In the genomic region with DNA sequence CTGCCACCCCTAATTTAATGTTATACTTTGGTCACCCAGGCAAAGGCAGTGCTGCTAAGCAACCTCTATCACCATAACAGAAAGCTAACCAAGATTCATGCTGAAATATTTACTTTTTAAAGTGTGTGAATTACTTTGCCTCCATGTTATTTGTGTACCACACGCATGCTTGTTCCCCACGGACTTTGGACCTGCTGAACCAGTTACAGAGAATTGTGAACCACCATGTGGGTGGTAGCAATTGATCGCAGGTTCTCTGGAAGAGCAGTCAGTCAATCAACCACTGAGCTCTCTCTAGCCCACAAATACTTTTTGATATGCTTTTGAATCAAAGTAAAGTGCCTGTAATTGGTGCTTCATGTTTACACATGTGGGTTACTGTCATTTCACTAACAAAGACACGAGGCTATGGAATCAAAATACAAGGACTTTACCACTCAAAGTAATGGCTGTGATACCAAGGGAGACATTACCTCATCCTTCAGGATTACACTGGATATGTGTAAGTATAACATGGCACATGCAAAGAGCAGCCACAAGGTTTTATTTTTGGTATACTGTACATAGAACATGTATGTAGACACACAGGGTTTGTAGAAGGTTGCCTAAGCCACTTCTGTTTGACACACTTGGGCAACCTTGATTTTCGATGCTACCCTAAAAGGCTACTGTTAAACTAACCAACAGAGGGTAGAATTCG, we compare ENCODE assay signal across 31 mouse cellular contexts. TPM values are rescaled to one million over a fixed set of nuclear protein-coding genes. Genes with fewer than 3 reads are reported as not detected.
DNase-seq lines count a peak whose midpoint lies in the region; ATAC-seq and TF ChIP-seq lines count a peak whose summit lies in the region.
"Had no signal": no experiment of that assay in that cellular context is flagged by ENCODE, and none has a peak within 500 bp of the region (broad histone marks: within the 10 kb centered on the region; RNA-seq: fewer than 3 reads in every experiment).

No protein-coding gene starts in this region.

- H3K9me3 ChIP-seq in lung, embryonic 14.5 days (ENCODE audit: low read depth, low read length), result no peaks in the 10 kb centered on the region
- H3K9me3 ChIP-seq in intestine, embryonic 15.5 days, result no peaks in the 10 kb centered on the region
- no peaks in the 10 kb centered on the region for H3K9me3 ChIP-seq in liver, embryonic 16.5 days (replicated peaks; ENCODE audit: control insufficient read depth, low read length)
- no peaks in the 10 kb centered on the region for H3K9me3 ChIP-seq in stomach, postnatal 0 days (ENCODE audit: control insufficient read depth, low read length)
- no peaks in the 10 kb centered on the region for H3K9me3 ChIP-seq in kidney, embryonic 15.5 days (replicated peaks)
- H3K9me3 ChIP-seq: forebrain, embryonic 13.5 days; heart, embryonic 12.5 days; hindbrain, embryonic 13.5 days; liver, embryonic 15.5 days; neural tube, embryonic 12.5 days had no signal

- TF ChIP-seq CTCF in lung, embryonic 14.5 days (IDR thresholded peaks at IDR 0.05; ENCODE audit: low read depth), result no peak
- no peak for TF ChIP-seq CTCF in stomach, postnatal 0 days (IDR thresholded peaks at IDR 0.05; ENCODE audit: low read depth)

- WGBS in lung, embryonic 14.5 days, result 82% methylated on average over 6 of the region's 6 CpGs
- 81% methylated on average over 6 of the region's 6 CpGs for WGBS in intestine, embryonic 15.5 days
- 82% methylated on average over 6 of the region's 6 CpGs for WGBS in liver, embryonic 16.5 days (ENCODE audit: insufficient replicate concordance)
- 70% methylated on average over 6 of the region's 6 CpGs for WGBS in stomach, postnatal 0 days
- 91% methylated on average over 6 of the region's 6 CpGs for WGBS in kidney, embryonic 15.5 days

- ATAC-seq in lung, embryonic 14.5 days (ENCODE audit: insufficient read depth), result 0 out of 2 replicates have a peak, but pooled peaks have one; percentile 19
- ATAC-seq in intestine, embryonic 15.5 days, result peak; percentile 37; the same call in 1 of the 2 replicates
- ATAC-seq in liver, embryonic 16.5 days (ENCODE audit: low read depth), result peak; percentile 56; the same call in 1 of the 2 replicates
- ATAC-seq in stomach, postnatal 0 days (ENCODE audit: low FRiP score, low TSS enrichment), result peak; percentile 77
- ATAC-seq in kidney, embryonic 15.5 days (replicated peaks; ENCODE audit: low FRiP score), result no peak
- ATAC-seq in CD4-positive, CD25-positive, alpha-beta regulatory T cell, adult 4 months, result no peak
- ATAC-seq: forebrain, embryonic 13.5 days; lung, postnatal 0 days; midbrain, embryonic 16.5 days had no signal

- H3K4me3 ChIP-seq in lung, embryonic 14.5 days (ENCODE audit: low read depth, low read length), result no peak overlapping the region
- no peak overlapping the region for H3K4me3 ChIP-seq in intestine, embryonic 15.5 days (replicated peaks)
- no peak overlapping the region for H3K4me3 ChIP-seq in liver, embryonic 16.5 days (ENCODE audit: low read depth, low read length)
- H3K4me3 ChIP-seq in stomach, postnatal 0 days (ENCODE audit: low read depth, low read length), result no peak overlapping the region
- no peak overlapping the region for H3K4me3 ChIP-seq in kidney, embryonic 15.5 days (replicated peaks)
- H3K4me3 ChIP-seq: forebrain, embryonic 13.5 days; heart, embryonic 12.5 days; hindbrain, embryonic 13.5 days; layer of hippocampus, adult 2 months; liver, embryonic 15.5 days; myocyte; neural tube, embryonic 12.5 days had no signal

- H3K4me1 ChIP-seq in lung, embryonic 14.5 days (ENCODE audit: insufficient read depth), result no peaks in the 10 kb centered on the region
- H3K4me1 ChIP-seq in intestine, embryonic 15.5 days (replicated peaks), result no peaks in the 10 kb centered on the region
- peaks cover 24% of the 10 kb centered on the region for H3K4me1 ChIP-seq in liver, embryonic 16.5 days (ENCODE audit: control insufficient read depth, low read depth, low read length)
- no peaks in the 10 kb centered on the region for H3K4me1 ChIP-seq in stomach, postnatal 0 days (replicated peaks; ENCODE audit: control insufficient read depth, insufficient read depth)
- 0 out of 2 replicates have a peak, but pooled peaks cover 2% of the 10 kb centered on the region for H3K4me1 ChIP-seq in kidney, embryonic 15.5 days
- H3K4me1 ChIP-seq: heart, embryonic 12.5 days; hindbrain, embryonic 13.5 days; neural tube, embryonic 12.5 days had no signal

- TF ChIP-seq EP300 in stomach, postnatal 0 days (optimal IDR thresholded peaks at IDR 0.05), result no peak

- H3K36me3 ChIP-seq in lung, embryonic 14.5 days (ENCODE audit: insufficient read depth), result peaks cover 54% of the 10 kb centered on the region
- H3K36me3 ChIP-seq in intestine, embryonic 15.5 days, result peaks cover 18% of the 10 kb centered on the region
- peaks cover 44% of the 10 kb centered on the region for H3K36me3 ChIP-seq in liver, embryonic 16.5 days (ENCODE audit: control insufficient read depth, insufficient read depth)
- H3K36me3 ChIP-seq in stomach, postnatal 0 days (ENCODE audit: control insufficient read depth, insufficient read depth, low read length), result peaks cover 8% of the 10 kb centered on the region
- peaks cover 70% of the 10 kb centered on the region for H3K36me3 ChIP-seq in kidney, embryonic 15.5 days

- no peak overlapping the region for H3K27ac ChIP-seq in lung, embryonic 14.5 days (ENCODE audit: low read depth)
- H3K27ac ChIP-seq in intestine, embryonic 15.5 days, result no peak overlapping the region
- no peak overlapping the region for H3K27ac ChIP-seq in liver, embryonic 16.5 days (ENCODE audit: low read length)
- no peak overlapping the region for H3K27ac ChIP-seq in stomach, postnatal 0 days (replicated peaks)
- H3K27ac ChIP-seq in kidney, embryonic 15.5 days, result no peak overlapping the region
- H3K27ac ChIP-seq: forebrain, embryonic 13.5 days; hindbrain, embryonic 13.5 days; layer of hippocampus, adult 2 months; liver, embryonic 15.5 days; macrophage; neural tube, embryonic 12.5 days had no signal

- no peaks in the 10 kb centered on the region for H3K27me3 ChIP-seq in lung, embryonic 14.5 days (ENCODE audit: insufficient read depth, low read length)
- no peaks in the 10 kb centered on the region for H3K27me3 ChIP-seq in intestine, embryonic 15.5 days (replicated peaks)
- H3K27me3 ChIP-seq in liver, embryonic 16.5 days (ENCODE audit: control insufficient read depth, insufficient read depth, low read depth, low read length), result no peaks in the 10 kb centered on the region
- no peaks in the 10 kb centered on the region for H3K27me3 ChIP-seq in stomach, postnatal 0 days (ENCODE audit: control insufficient read depth, insufficient read depth, low read length)
- no peaks in the 10 kb centered on the region for H3K27me3 ChIP-seq in kidney, embryonic 15.5 days
- H3K27me3 ChIP-seq: CH12.LX; forebrain, embryonic 13.5 days; heart, embryonic 12.5 days; hindbrain, embryonic 13.5 days; liver, embryonic 15.5 days; neural tube, embryonic 12.5 days had no signal

- H3K9ac ChIP-seq in lung, embryonic 14.5 days, result no peak overlapping the region
- H3K9ac ChIP-seq in intestine, embryonic 15.5 days, result no peak overlapping the region
- H3K9ac ChIP-seq in liver, embryonic 16.5 days (ENCODE audit: low read depth, low read length), result no peak overlapping the region
- no peak overlapping the region for H3K9ac ChIP-seq in stomach, postnatal 0 days (ENCODE audit: low read length)
- no peak overlapping the region for H3K9ac ChIP-seq in kidney, embryonic 15.5 days
- H3K9ac ChIP-seq: forebrain, embryonic 13.5 days; heart, embryonic 12.5 days; hindbrain, embryonic 13.5 days; liver, embryonic 15.5 days; neural tube, embryonic 12.5 days had no signal

- H3K4me2 ChIP-seq in lung, embryonic 14.5 days, result no peak overlapping the region
- no peak overlapping the region for H3K4me2 ChIP-seq in intestine, embryonic 15.5 days (replicated peaks)
- no peak overlapping the region for H3K4me2 ChIP-seq in liver, embryonic 16.5 days (ENCODE audit: low read depth, low read length)
- no peak overlapping the region for H3K4me2 ChIP-seq in stomach, postnatal 0 days (replicated peaks; ENCODE audit: low read depth)
- no peak overlapping the region for H3K4me2 ChIP-seq in kidney, embryonic 15.5 days
- H3K4me2 ChIP-seq: forebrain, embryonic 13.5 days; heart, embryonic 12.5 days; hindbrain, embryonic 13.5 days; liver, embryonic 15.5 days; neural tube, embryonic 12.5 days had no signal

- no peak for DNase-seq in lung, embryonic 14.5 days
- no peak for DNase-seq in lung, postnatal 25 days (ENCODE audit: low spot score)
- DNase-seq in stomach, postnatal 0 days (ENCODE audit: low spot score), result peak; percentile 56
- DNase-seq: adrenal gland, postnatal 14 days; B cell, adult 2 months; cerebellum, adult 11 months; cerebellum, adult 9-10 months; cerebellum, postnatal 36 days; gastrocnemius, postnatal 25 days; heart, adult 18-20 months; heart, postnatal 4 days; kidney, adult 18-20 months; kidney, postnatal 36 days; right cerebral cortex, postnatal 14 days; thymus, adult 2 months; thymus, postnatal 36 days had no signal

RNA-seq across cellular contexts. Expression of gene Rps3a1, which starts 7.4 kb away (rescaled TPM):
- 1,473 and 1,526 TPM in 2 replicates for polyA plus RNA-seq in lung, embryonic 14.5 days (2014; fragmentation: Nextera tagmentation; extraction: Ambion mirVana)
- 1,281 and 1,419 TPM in 2 replicates for polyA plus RNA-seq in intestine, embryonic 15.5 days (2015; fragmentation: Nextera tagmentation; extraction: Ambion mirVana)
- polyA plus RNA-seq in liver, embryonic 16.5 days (2015; fragmentation: Nextera tagmentation; extraction: Ambion mirVana), result 593 and 662 TPM in 2 replicates
- 1,183 and 1,198 TPM in 2 replicates for polyA plus RNA-seq in stomach, postnatal 0 days (2015; fragmentation: Nextera tagmentation; extraction: Ambion mirVana)
- 1,242 and 1,382 TPM in 2 replicates for polyA plus RNA-seq in kidney, embryonic 15.5 days (2015; fragmentation: Nextera tagmentation; extraction: Ambion mirVana)
- polyA plus RNA-seq in CD4-positive, CD25-positive, alpha-beta regulatory T cell, adult 4 months (2017; shearing (Covaris generic)), result 1,000 to 10,000 TPM; 1,268 to 2,675 TPM

Comparison
In these comparisons a context has a peak if more than half of its experiments do, and no peak if none do; other contexts are left out.
1. ATAC-seq: peak in lung, embryonic 14.5 days (single experiment), intestine, embryonic 15.5 days (single experiment), liver, embryonic 16.5 days (single experiment) and stomach, postnatal 0 days (single experiment); none in kidney, embryonic 15.5 days (single experiment) and CD4-positive, CD25-positive, alpha-beta regulatory T cell, adult 4 months (single experiment).